Mouse (Mus musculus) intestine, embryonic 16.5 days (tissue): Measurements from ENCODE around the gene Tcf7. TPM values are rescaled to one million over a fixed set of nuclear protein-coding genes. Genes with fewer than 3 reads are reported as not detected.

Experiments
- ATAC-seq: fragments of 200-750 bp; cut with Nextera tagmentation; 2 replicates; pipeline ENCODE4 v1.8.0; 2017; ENCODE audit warnings: moderate TSS enrichment, moderate library complexity
- H3K27ac ChIP-seq: fragments of 300-500 bp; sonication (generic); 2 replicates; pipeline ENCODE4 v1.5.1; 2014; ENCODE audit warnings: mild to moderate bottlenecking, low read length
- H3K27me3 ChIP-seq: fragments of 300-500 bp; sonication (generic); replicated peaks from 2 replicates; pipeline ENCODE4 v1.6.1; 2014; ENCODE audit warnings: low read length, control low read depth, mixed read lengths; ENCODE audit not compliant: control insufficient read depth, insufficient read depth
- H3K36me3 ChIP-seq: fragments of 300-500 bp; sonication (generic); 2 replicates; pipeline ENCODE4 v1.6.1; 2014; ENCODE audit warnings: low read length, control low read depth; ENCODE audit not compliant: control insufficient read depth, insufficient read depth
- H3K4me1 ChIP-seq: fragments of 300-500 bp; sonication (generic); 2 replicates; pipeline ENCODE4 v1.6.1; 2014; ENCODE audit warnings: low read length, control low read depth, mixed read lengths; ENCODE audit not compliant: control insufficient read depth, insufficient read depth
- H3K4me2 ChIP-seq: fragments of 300-500 bp; sonication (generic); 2 replicates; pipeline ENCODE4 v1.6.1; 2014; ENCODE audit warnings: low read depth, low read length, control low read depth
- H3K4me3 ChIP-seq: fragments of 300-500 bp; sonication (generic); 2 replicates; pipeline ENCODE4 v1.5.1; 2014; ENCODE audit warnings: mild to moderate bottlenecking, low read length
- H3K9ac ChIP-seq: fragments of 300-500 bp; sonication (generic); 2 replicates; pipeline ENCODE4 v1.6.1; 2014; ENCODE audit warnings: low read depth, low read length
- H3K9me3 ChIP-seq: fragments of 300-500 bp; sonication (generic); 2 replicates; pipeline ENCODE4 v1.6.1; 2016; ENCODE audit warnings: low read length, control low read depth; ENCODE audit not compliant: control insufficient read depth
- WGBS: fragments of 180-500 bp; shearing (Covaris S2); extraction: QIAGEN DNeasy Blood & Tissue Kit; methylation state at CpG from one replicate; pipeline ENCODE4 v1.1.7; 2014; 5-methylcytosine and 5-hydroxymethylcytosine counted together
- polyA plus RNA-seq: library from polyadenylated mRNA; unstranded; fragments of >200 nt; fragmentation: Nextera tagmentation; extraction: Ambion mirVana; gene quantifications from 2 replicates; pipeline ENCODE4 v1.2.1, GENCODE M21; 2015

Tcf7 gene
- polyA plus RNA-seq, 1 experiment from 2014 or later, result 3.4 TPM

DNA sequence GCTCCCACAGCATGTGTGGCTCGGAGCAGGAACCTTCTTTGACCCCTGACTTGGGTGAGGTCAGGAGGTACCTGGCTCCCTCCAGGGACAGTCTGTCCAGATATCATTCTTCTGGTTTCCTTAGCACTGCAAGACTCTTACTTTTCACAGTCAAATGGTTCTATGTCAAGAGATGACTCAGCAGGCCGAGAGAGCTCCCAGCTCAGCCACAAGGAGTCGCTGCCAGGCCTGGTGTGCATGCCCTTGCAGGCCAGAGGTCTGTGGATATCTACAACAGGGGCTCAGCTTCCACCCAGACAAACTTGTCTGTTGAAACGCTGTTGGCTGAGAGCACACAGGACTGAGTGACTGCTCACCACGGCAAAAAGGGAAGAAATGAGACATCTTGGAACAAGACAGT, 20.9 kb downstream of the Tcf7 start:
- no peak overlapping the region for H3K9ac ChIP-seq
- H3K27me3 ChIP-seq, result no peaks in the 10 kb centered on the region
- no peaks in the 10 kb centered on the region for H3K9me3 ChIP-seq
- no peak overlapping the region for H3K27ac ChIP-seq
- no peaks in the 10 kb centered on the region for H3K36me3 ChIP-seq
- H3K4me2 ChIP-seq, result no peak overlapping the region
- no peak overlapping the region for H3K4me3 ChIP-seq
- ATAC-seq, result no peak
- 45% methylated on average over 5 of the region's 5 CpGs for WGBS
- H3K4me1 ChIP-seq, result no peaks in the 10 kb centered on the region

GRCm38 (mm10) chr11:52260878-52261277, 21.9 kb downstream of the Tcf7 start:
- 77% methylated on average over 4 of the region's 4 CpGs for whole genome bisulfite sequencing
- no peaks in the 10 kb centered on the region for H3K9me3 ChIP-seq

GRCm38 (mm10) chr11:52258711-52259110, 24.1 kb downstream of the Tcf7 start:
- no peak for ATAC-seq
- H3K27me3 ChIP-seq, result no peaks in the 10 kb centered on the region
- H3K4me3 ChIP-seq, result no peak overlapping the region
- no peak overlapping the region for H3K9ac ChIP-seq
- H3K9me3 ChIP-seq, result no peaks in the 10 kb centered on the region
- H3K36me3 ChIP-seq, result no peaks in the 10 kb centered on the region
- H3K27ac ChIP-seq, result no peak overlapping the region
- no peak overlapping the region for H3K4me2 ChIP-seq
- WGBS, result 59% methylated on average over 5 of the region's 5 CpGs
- no peaks in the 10 kb centered on the region; the same call in 1 of the 2 replicates for H3K4me1 ChIP-seq

More at GRCm38 (mm10) chr11:52260878-52261277, 21.9 kb downstream of the Tcf7 start:
- Histone ChIP-seq H3K4me1 (no peaks in the 10 kb centered on the region), H3K9ac (no peak overlapping the region), H3K4me3 (no peak overlapping the region), H3K27me3 (no peaks in the 10 kb centered on the region), H3K36me3 (no peaks in the 10 kb centered on the region), H3K27ac (no peak overlapping the region), H3K4me2 (no peak overlapping the region)
- ATAC-seq, result no peak

GRCm38 (mm10) chr11:52257376-52257775, 25.4 kb downstream of the Tcf7 start:
- Histone ChIP-seq H3K27ac (no peak overlapping the region), H3K36me3 (no peaks in the 10 kb centered on the region), H3K4me1 (peaks cover 9% of the 10 kb centered on the region; the same call in 1 of the 2 replicates), H3K4me3 (no peak overlapping the region), H3K9ac (no peak overlapping the region), H3K27me3 (no peaks in the 10 kb centered on the region), H3K9me3 (no peaks in the 10 kb centered on the region), H3K4me2 (no peak overlapping the region)
- WGBS, result 90% methylated on average over 3 of the region's 3 CpGs
- ATAC-seq, result peak; percentile 43; the same call in 1 of the 2 replicates

GRCm38 (mm10) chr11:52255077-52255476, 27.7 kb downstream of the Tcf7 start:
- ATAC-seq, result no peak
- 84% methylated on average over 8 of the region's 8 CpGs for WGBS

GRCm38 (mm10) chr11:52253674-52254375, 29.0 kb downstream of the Tcf7 start:
- Histone ChIP-seq H3K4me1 (peaks cover 9% of the 10 kb centered on the region; the same call in 1 of the 2 replicates), H3K27me3 (no peaks in the 10 kb centered on the region), H3K4me2 (no peak overlapping the region), H3K4me3 (no peak overlapping the region), H3K36me3 (no peaks in the 10 kb centered on the region), H3K9me3 (no peaks in the 10 kb centered on the region), H3K27ac (peak overlapping the region; percentile 63; the same call in 1 of the 2 replicates), H3K9ac (no peak overlapping the region)
- ATAC-seq, result peak; percentile 77
- 64% methylated on average over 11 of the region's 11 CpGs for WGBS

More at GRCm38 (mm10) chr11:52255077-52255476, 27.7 kb downstream of the Tcf7 start:
- peaks cover 9% of the 10 kb centered on the region; the same call in 1 of the 2 replicates for H3K4me1 ChIP-seq
- H3K27ac ChIP-seq, result no peak overlapping the region
- no peaks in the 10 kb centered on the region for H3K36me3 ChIP-seq
- H3K27me3 ChIP-seq, result no peaks in the 10 kb centered on the region
- no peaks in the 10 kb centered on the region for H3K9me3 ChIP-seq
- H3K4me2 ChIP-seq, result no peak overlapping the region
- H3K9ac ChIP-seq, result no peak overlapping the region
- H3K4me3 ChIP-seq, result no peak overlapping the region

DNA sequence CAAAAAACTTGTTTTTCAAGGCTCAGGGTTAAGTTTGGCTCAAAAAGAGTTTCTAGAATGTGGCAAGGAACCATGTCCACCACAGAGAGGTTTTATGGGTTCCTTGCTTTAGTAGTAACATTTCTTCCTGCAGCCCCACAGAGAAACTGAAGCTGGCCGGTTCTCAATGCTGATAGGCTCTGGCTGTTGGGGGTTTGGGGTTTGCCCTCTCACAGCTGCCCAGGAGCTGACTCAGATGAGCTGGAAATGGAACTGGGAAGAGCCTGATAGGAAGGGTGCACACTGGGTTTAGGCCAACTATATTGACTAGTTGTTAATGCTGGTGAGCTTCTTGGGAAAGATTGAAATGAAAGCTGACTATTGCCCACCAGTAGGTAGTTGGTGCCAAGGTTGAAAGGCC, 30.1 kb downstream of the Tcf7 start:
- Histone ChIP-seq H3K4me2 (no peak overlapping the region), H3K27ac (peak overlapping the region; percentile 63; the same call in 1 of the 2 replicates), H3K9ac (no peak overlapping the region), H3K27me3 (no peaks in the 10 kb centered on the region), H3K9me3 (no peaks in the 10 kb centered on the region), H3K4me1 (peaks cover 9% of the 10 kb centered on the region; the same call in 1 of the 2 replicates), H3K36me3 (peaks cover 3% of the 10 kb centered on the region; the same call in 1 of the 2 replicates), H3K4me3 (no peak overlapping the region)
- WGBS, result 45% methylated on average over 1 of the region's 1 CpGs
- ATAC-seq, result no peak

GRCm38 (mm10) chr11:52251770-52252169, 31.0 kb downstream of the Tcf7 start:
- no peak for ATAC-seq
- H3K36me3 ChIP-seq, result peaks cover 3% of the 10 kb centered on the region; the same call in 1 of the 2 replicates
- peaks cover 9% of the 10 kb centered on the region; the same call in 1 of the 2 replicates for H3K4me1 ChIP-seq
- H3K4me3 ChIP-seq, result no peak overlapping the region
- no peak overlapping the region for H3K9ac ChIP-seq
- WGBS, result 73% methylated on average over 5 of the region's 5 CpGs
- no peaks in the 10 kb centered on the region for H3K27me3 ChIP-seq
- no peaks in the 10 kb centered on the region for H3K9me3 ChIP-seq
- H3K27ac ChIP-seq, result no peak overlapping the region
- no peak overlapping the region for H3K4me2 ChIP-seq

DNA sequence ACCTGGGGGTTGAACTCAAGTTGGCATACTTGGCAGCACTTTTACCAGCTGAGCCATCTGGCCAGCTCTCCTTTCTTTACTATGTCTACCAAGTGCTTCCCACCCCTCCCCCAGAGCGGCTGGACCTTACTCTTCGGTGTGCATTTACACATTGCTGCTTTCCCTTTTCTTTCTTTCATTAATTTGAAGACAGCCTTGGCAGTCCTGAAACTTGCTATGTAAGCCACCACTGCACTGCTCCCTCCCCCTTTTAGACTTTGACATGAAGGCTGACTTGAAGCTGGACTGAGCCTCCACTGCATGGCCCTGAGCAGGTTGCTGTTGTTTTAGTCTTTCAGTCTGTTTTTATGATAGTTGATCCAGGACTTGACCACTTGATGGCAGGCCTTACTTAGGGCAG, 33.4 kb downstream of the Tcf7 start:
- no peaks in the 10 kb centered on the region for H3K27me3 ChIP-seq
- no peak overlapping the region for H3K4me3 ChIP-seq
- no peak overlapping the region for H3K9ac ChIP-seq
- peaks cover 3% of the 10 kb centered on the region; the same call in 1 of the 2 replicates for H3K36me3 ChIP-seq
- ATAC-seq, result no peak
- H3K4me1 ChIP-seq, result peaks cover 9% of the 10 kb centered on the region; the same call in 1 of the 2 replicates
- no peak overlapping the region for H3K27ac ChIP-seq
- no peak overlapping the region for H3K4me2 ChIP-seq
- 91% methylated on average over 2 of the region's 2 CpGs for WGBS
- H3K9me3 ChIP-seq, result no peaks in the 10 kb centered on the region
